Mouse (Mus musculus) cortical plate, adult 2 months (tissue): Measurements from ENCODE around the gene Cdk15.
A peak's percentile ranks its signal among the peaks of the same experiment; 100 is the strongest.

ENCODE experiments used
- CTCF ChIP-seq: fragments of 200-500 bp; IDR thresholded peaks from 2 replicates; pipeline ENCODE4 v1.5.1; 2011; ENCODE audit warnings: mild to moderate bottlenecking, control low read depth, low read length; ENCODE audit not compliant: insufficient read depth; ENCODE audit errors: extremely low read depth
- POLR2A ChIP-seq: fragments of 200-500 bp; IDR thresholded peaks from 2 replicates; pipeline ENCODE4 v1.6.1; 2011; ENCODE audit warnings: mild to moderate bottlenecking, low read length, control low read depth; ENCODE audit not compliant: insufficient read depth; ENCODE audit errors: extremely low read depth

GRCm38 (mm10) chr1:59316386-59317051, 59.8 kb downstream of the Cdk15 start:
- TF ChIP-seq POLR2A, result no peak
- peak; percentile 49; the same call in 1 of the 2 replicates for TF ChIP-seq CTCF
